Mouse (Mus musculus): ENCODE results near the gene Hbb-bh2. TPM values are rescaled to one million over a fixed set of nuclear protein-coding genes. Genes with fewer than 3 reads are reported as not detected.
"Not testable (repeated sequence)": the region's sequence is repeated elsewhere in the genome, so short reads cannot be mapped to it uniquely, and the experiment has no call there.

Hbb-bh2 gene
- polyA plus RNA-seq, 1 experiment, result not detected

DNA sequence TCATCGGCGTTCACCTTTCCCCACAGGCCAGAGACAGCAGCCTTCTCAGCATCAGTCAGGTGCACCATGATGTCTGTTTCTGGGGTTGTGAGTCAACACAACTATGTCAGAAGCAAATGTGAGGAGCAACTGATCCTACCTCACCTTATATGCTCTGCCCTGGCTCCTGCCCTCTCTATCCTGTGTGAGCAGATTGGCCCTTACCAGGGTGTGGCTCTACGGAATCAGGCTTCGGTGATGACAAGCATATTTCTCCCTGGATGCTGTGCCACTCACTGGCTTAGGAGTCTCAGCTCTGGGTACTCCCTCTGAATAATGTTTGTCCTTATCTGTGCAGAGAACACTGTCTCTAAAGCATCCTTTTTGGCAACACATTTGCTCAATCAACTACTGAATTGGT is 12.5 kb downstream of the Hbb-bh2 start, which contains the start of gene Hbb-bs:
Gene Hbb-bs, minus strand, starts transcription at position 289 of the 400 bp plus-strand sequence.
- WGBS, result 84% methylated on average over 4 of the region's 4 CpGs
- H3K27ac ChIP-seq (ENCODE audit: insufficient read depth, low read length), result peak within 1 kb of the TSS; percentile 54; the same call in 1 of the 2 replicates
- DNase-seq (ENCODE audit: low read depth in 1 of 2, low spot score in 2 of 2), result no peak
- H3K36me3 ChIP-seq (ENCODE audit: control insufficient read depth, insufficient read depth, low read length), result no peaks in the 10 kb centered on the region
- H3K4me3 ChIP-seq (ENCODE audit: extremely low read depth, insufficient read depth, insufficient read length), result no peak within 1 kb of the TSS
- no peaks in the 10 kb centered on the region for H3K4me1 ChIP-seq (ENCODE audit: control insufficient read depth, insufficient read depth, insufficient read length)
- no peak for TF ChIP-seq POLR2A (IDR thresholded peaks at IDR 0.05; ENCODE audit: low read depth, low read length)
- TF ChIP-seq CTCF (IDR thresholded peaks at IDR 0.05; ENCODE audit: extremely low read depth, insufficient read depth, insufficient read length, insufficient replicate concordance), result no peak
- no peaks in the 10 kb centered on the region for H3K27me3 ChIP-seq (ENCODE audit: control insufficient read depth, insufficient read depth, low read length)

DNA sequence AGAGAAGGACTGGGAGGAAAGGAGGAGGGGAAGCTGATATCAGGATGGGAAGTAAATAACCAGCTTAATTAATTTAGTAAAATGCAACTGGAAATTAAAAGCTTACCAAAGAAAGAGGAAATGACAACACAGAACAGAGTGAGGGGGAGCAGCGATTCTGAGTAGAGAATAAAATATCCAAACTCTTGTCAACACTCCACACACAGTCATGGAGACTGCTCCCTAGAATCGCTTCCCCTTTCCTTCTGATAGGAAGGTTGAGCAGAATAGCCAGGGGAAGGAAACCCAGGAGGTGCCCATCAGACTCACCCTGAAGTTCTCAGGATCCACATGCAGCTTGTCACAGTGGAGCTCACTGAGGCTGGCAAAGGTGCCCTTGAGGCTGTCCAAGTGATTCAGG is 13.2 kb downstream of the Hbb-bh2 start:
- H3K4me1 ChIP-seq (ENCODE audit: control insufficient read depth, insufficient read depth, insufficient read length); H3K36me3 ChIP-seq (ENCODE audit: control insufficient read depth, insufficient read depth, low read length); H3K27ac ChIP-seq (ENCODE audit: insufficient read depth, low read length); H3K27me3 ChIP-seq (ENCODE audit: control insufficient read depth, insufficient read depth, low read length); H3K4me3 ChIP-seq (ENCODE audit: extremely low read depth, insufficient read depth, insufficient read length); DNase-seq (ENCODE audit: low read depth in 1 of 2, low spot score in 2 of 2): not testable (repeated sequence)
- WGBS, result no CpG with 5 or more reads among the region's 2 CpGs

GRCm38 (mm10) chr7:103826255-103826887 is 13.9 kb downstream of the Hbb-bh2 start:
- no peaks in the 10 kb centered on the region for H3K27me3 ChIP-seq (ENCODE audit: control insufficient read depth, insufficient read depth, low read length)
- no peaks in the 10 kb centered on the region for H3K36me3 ChIP-seq (ENCODE audit: control insufficient read depth, insufficient read depth, low read length)
- H3K4me1 ChIP-seq (ENCODE audit: control insufficient read depth, insufficient read depth, insufficient read length), result no peaks in the 10 kb centered on the region
- no peak for TF ChIP-seq POLR2A (IDR thresholded peaks at IDR 0.05; ENCODE audit: low read depth, low read length)
- H3K4me3 ChIP-seq (ENCODE audit: extremely low read depth, insufficient read depth, insufficient read length), result no peak overlapping the region
- WGBS, result 53% methylated on average over 3 of the region's 3 CpGs
- no peak for DNase-seq (ENCODE audit: low read depth in 1 of 2, low spot score in 2 of 2)
- no peak overlapping the region; the same call in 1 of the 2 replicates for H3K27ac ChIP-seq (ENCODE audit: insufficient read depth, low read length)

GRCm38 (mm10) chr7:103825536-103826254 is 14.6 kb downstream of the Hbb-bh2 start:
- no peak overlapping the region for H3K27ac ChIP-seq (ENCODE audit: insufficient read depth, low read length)
- H3K4me3 ChIP-seq (ENCODE audit: extremely low read depth, insufficient read depth, insufficient read length), result no peak overlapping the region

DNA sequence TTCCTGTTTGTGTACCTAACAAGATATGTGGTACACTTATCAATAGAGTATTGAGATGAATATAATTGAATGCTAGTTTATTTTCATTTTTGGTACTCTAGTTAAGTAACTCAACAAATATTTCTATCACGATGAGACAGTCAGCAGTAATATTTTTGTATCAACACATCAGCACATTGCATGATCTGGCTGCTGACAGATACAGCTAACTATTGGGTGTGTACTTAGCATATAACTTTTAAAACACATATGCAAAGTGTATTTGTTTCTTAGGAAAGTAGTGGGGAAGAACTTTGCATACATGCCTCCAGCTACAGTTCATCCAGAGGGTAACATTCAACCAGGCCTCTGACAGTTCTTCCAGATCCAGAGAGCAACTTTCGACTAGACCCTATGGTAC is 15.7 kb downstream of the Hbb-bh2 start:
- Histone ChIP-seq H3K4me3 (ENCODE audit: extremely low read depth, insufficient read depth, insufficient read length) (no peak overlapping the region), H3K36me3 (ENCODE audit: control insufficient read depth, insufficient read depth, low read length) (no peaks in the 10 kb centered on the region), H3K27me3 (ENCODE audit: control insufficient read depth, insufficient read depth, low read length) (no peaks in the 10 kb centered on the region), H3K4me1 (ENCODE audit: control insufficient read depth, insufficient read depth, insufficient read length) (no peaks in the 10 kb centered on the region), H3K27ac (ENCODE audit: insufficient read depth, low read length) (no peak overlapping the region)
- no peak for DNase-seq (ENCODE audit: low read depth in 1 of 2, low spot score in 2 of 2)
- WGBS, result 91% methylated on average over 2 of the region's 2 CpGs
- no peak for TF ChIP-seq CTCF (IDR thresholded peaks at IDR 0.05; ENCODE audit: extremely low read depth, insufficient read depth, insufficient read length, insufficient replicate concordance)
- TF ChIP-seq POLR2A (IDR thresholded peaks at IDR 0.05; ENCODE audit: low read depth, low read length), result no peak

More at GRCm38 (mm10) chr7:103825536-103826254, 14.6 kb downstream of the Hbb-bh2 start:
- WGBS, result 88% methylated on average over 3 of the region's 3 CpGs
- H3K27me3 ChIP-seq (ENCODE audit: control insufficient read depth, insufficient read depth, low read length), result no peaks in the 10 kb centered on the region
- no peaks in the 10 kb centered on the region for H3K36me3 ChIP-seq (ENCODE audit: control insufficient read depth, insufficient read depth, low read length)
- TF ChIP-seq CTCF (IDR thresholded peaks at IDR 0.05; ENCODE audit: extremely low read depth, insufficient read depth, insufficient read length, insufficient replicate concordance) (no peak), POLR2A (IDR thresholded peaks at IDR 0.05; ENCODE audit: low read depth, low read length) (no peak)
- DNase-seq (ENCODE audit: low read depth in 1 of 2, low spot score in 2 of 2), result no peak
- H3K4me1 ChIP-seq (ENCODE audit: control insufficient read depth, insufficient read depth, insufficient read length), result no peaks in the 10 kb centered on the region

DNA sequence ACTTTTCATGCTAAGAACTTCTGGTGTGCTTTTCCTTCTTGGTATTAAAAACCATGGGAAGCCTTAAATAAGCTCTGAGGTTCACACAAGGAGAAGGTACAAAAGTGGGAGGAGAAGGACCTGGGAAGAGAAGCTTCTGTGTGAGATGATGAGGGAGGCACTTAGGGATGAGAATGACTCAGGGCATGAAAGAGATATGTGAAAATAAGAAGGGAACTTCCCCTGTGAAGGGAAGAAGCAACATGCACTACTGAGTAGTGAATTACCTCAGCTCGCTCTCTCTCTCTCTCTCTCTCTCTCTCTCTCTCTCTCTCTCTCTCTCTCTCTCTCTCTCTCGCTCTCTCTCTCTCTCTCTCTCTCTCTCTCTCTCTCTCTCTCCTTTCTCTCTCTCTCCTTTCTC is 25.2 kb downstream of the Hbb-bh2 start:
- H3K27ac ChIP-seq (ENCODE audit: insufficient read depth, low read length); DNase-seq (ENCODE audit: low read depth in 1 of 2, low spot score in 2 of 2); H3K4me1 ChIP-seq (ENCODE audit: control insufficient read depth, insufficient read depth, insufficient read length); H3K27me3 ChIP-seq (ENCODE audit: control insufficient read depth, insufficient read depth, low read length); H3K36me3 ChIP-seq (ENCODE audit: control insufficient read depth, insufficient read depth, low read length); H3K4me3 ChIP-seq (ENCODE audit: extremely low read depth, insufficient read depth, insufficient read length): not testable (repeated sequence)
- WGBS, result 22% methylated on average over 1 of the region's 2 CpGs

DNA sequence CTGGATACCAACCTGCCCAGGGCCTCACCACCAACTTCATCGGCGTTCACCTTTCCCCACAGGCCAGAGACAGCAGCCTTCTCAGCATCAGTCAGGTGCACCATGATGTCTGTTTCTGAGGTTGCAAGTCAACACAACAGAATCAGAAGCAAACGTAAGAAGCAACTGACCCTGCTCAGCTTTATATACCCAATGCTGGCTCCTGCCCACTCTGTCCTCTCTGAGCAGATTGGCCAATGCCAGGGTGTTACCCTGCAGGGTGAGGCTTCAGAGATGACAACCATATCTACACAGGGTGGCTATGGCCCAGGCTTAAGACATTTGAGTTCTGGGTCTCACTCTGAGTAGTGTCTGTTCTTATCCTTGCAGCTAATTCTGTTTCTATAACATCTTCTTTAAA is 26.6 kb downstream of the Hbb-bh2 start, which contains the start of gene Hbb-bt:
Gene Hbb-bt, minus strand, starts transcription at position 231 of the 400 bp plus-strand sequence.
- DNase-seq (ENCODE audit: low read depth in 1 of 2, low spot score in 2 of 2), result no peak
- H3K27ac ChIP-seq (ENCODE audit: insufficient read depth, low read length), result peak within 1 kb of the TSS; percentile 1
- H3K27me3 ChIP-seq (ENCODE audit: control insufficient read depth, insufficient read depth, low read length), result no peaks in the 10 kb centered on the region
- no peaks in the 10 kb centered on the region for H3K36me3 ChIP-seq (ENCODE audit: control insufficient read depth, insufficient read depth, low read length)
- peaks cover 10% of the 10 kb centered on the region for H3K4me1 ChIP-seq (ENCODE audit: control insufficient read depth, insufficient read depth, insufficient read length)
- TF ChIP-seq POLR2A (IDR thresholded peaks at IDR 0.05; ENCODE audit: low read depth, low read length), result no peak
- no peak for TF ChIP-seq CTCF (IDR thresholded peaks at IDR 0.05; ENCODE audit: extremely low read depth, insufficient read depth, insufficient read length, insufficient replicate concordance)
- H3K4me3 ChIP-seq (ENCODE audit: extremely low read depth, insufficient read depth, insufficient read length), result peak within 1 kb of the TSS; percentile 1; the same call in 1 of the 2 replicates
- WGBS, result 72% methylated on average over 3 of the region's 3 CpGs

- no CpG with 5 or more reads among the region's 3 CpGs for WGBS
- H3K27ac ChIP-seq (ENCODE audit: insufficient read depth, low read length); H3K4me3 ChIP-seq (ENCODE audit: extremely low read depth, insufficient read depth, insufficient read length); DNase-seq (ENCODE audit: low read depth in 1 of 2, low spot score in 2 of 2); H3K27me3 ChIP-seq (ENCODE audit: control insufficient read depth, insufficient read depth, low read length); H3K4me1 ChIP-seq (ENCODE audit: control insufficient read depth, insufficient read depth, insufficient read length); H3K36me3 ChIP-seq (ENCODE audit: control insufficient read depth, insufficient read depth, low read length): not testable (repeated sequence)
Observed at GRCm38 (mm10) chr7:103813152-103813551, 27.2 kb downstream of the Hbb-bh2 start.
